Mouse (Mus musculus): ENCODE measurements around the gene Ints3. TPM values are rescaled to one million over a fixed set of nuclear protein-coding genes. Genes with fewer than 3 reads are reported as not detected.
"Not testable (repeated sequence)": the region's sequence is repeated elsewhere in the genome, so short reads cannot be mapped to it uniquely, and the experiment has no call there.

Ints3 gene
- polyA plus RNA-seq, 1 experiment from 2014 or later: 29.4 TPM

- no peaks in the 10 kb centered on the region for H3K4me1 ChIP-seq
- 94% methylated on average over 5 of the region's 5 CpGs for WGBS
Observed at GRCm38 (mm10) chr3:90367001-90367632, 66.3 kb downstream of the Ints3 start.

DNA sequence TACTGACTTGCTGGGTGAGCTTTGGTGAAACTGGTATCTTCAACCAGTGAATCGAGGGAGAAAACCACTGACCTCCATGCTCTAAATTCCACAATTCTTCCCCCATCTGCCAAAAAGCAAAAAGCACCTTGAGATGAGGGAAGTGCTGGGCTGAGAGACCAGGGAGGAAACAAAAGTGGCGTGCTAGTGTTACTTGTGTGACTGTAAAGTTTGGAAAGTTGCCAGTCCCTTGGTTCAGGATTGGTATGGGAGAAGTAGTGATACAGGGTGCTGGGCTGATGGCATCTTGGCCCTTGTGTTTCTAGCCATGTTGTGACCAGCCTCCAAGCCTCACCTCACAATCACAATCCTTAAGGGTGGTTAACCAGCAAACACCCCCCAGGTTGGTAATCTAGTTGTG lies 71.1 kb downstream of the Ints3 start:
- 87% methylated on average over 2 of the region's 2 CpGs for WGBS
- H3K9ac ChIP-seq: no peak overlapping the region
- H3K4me1 ChIP-seq: no peaks in the 10 kb centered on the region
- H3K9me3 ChIP-seq: no peaks in the 10 kb centered on the region
- H3K36me3 ChIP-seq: peaks cover 57% of the 10 kb centered on the region
- no peak overlapping the region for H3K27ac ChIP-seq
- no peak for ATAC-seq (ENCODE audit: low FRiP score, low read depth)
- H3K4me3 ChIP-seq: no peak overlapping the region
- no peak overlapping the region for H3K4me2 ChIP-seq (replicated peaks)
- no peaks in the 10 kb centered on the region for H3K27me3 ChIP-seq

More at GRCm38 (mm10) chr3:90367001-90367632, 66.3 kb downstream of the Ints3 start:
- no peak overlapping the region for H3K4me2 ChIP-seq (replicated peaks)
- peaks cover 18% of the 10 kb centered on the region for H3K36me3 ChIP-seq
- no peak for ATAC-seq (ENCODE audit: low FRiP score, low read depth)
- no peaks in the 10 kb centered on the region for H3K9me3 ChIP-seq
- H3K4me3 ChIP-seq: no peak overlapping the region
- no peak overlapping the region for H3K27ac ChIP-seq
- H3K27me3 ChIP-seq: no peaks in the 10 kb centered on the region
- no peak overlapping the region for H3K9ac ChIP-seq

DNA sequence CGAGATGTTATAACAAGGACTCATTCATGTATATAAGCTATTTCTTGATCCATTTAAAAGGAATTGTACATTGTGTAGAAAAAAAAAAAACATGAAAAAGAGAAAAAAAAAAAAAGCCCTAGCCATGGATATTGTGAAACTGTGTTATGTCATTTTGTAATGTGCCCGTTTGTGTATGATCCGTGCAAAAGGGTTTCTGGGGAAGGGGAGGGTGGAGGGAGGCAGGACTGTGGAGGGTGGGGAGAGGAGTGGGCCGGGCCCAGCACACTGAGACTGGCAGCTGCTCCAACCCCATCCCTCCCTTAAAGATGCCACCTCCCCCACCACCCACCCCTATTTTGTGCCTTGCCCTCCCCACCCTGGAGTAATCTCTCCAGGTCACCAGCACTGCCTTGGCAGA lies 71.9 kb downstream of the Ints3 start:
- Histone ChIP-seq H3K9ac (no peak overlapping the region), H3K4me1 (no peaks in the 10 kb centered on the region), H3K36me3 (peaks cover 66% of the 10 kb centered on the region), H3K4me2 (replicated peaks) (no peak overlapping the region), H3K4me3 (no peak overlapping the region), H3K9me3 (no peaks in the 10 kb centered on the region), H3K27me3 (no peaks in the 10 kb centered on the region), H3K27ac (no peak overlapping the region)
- no peak for ATAC-seq (ENCODE audit: low FRiP score, low read depth)
- WGBS: 79% methylated on average over 4 of the region's 4 CpGs

- Histone ChIP-seq H3K9ac (no peak overlapping the region), H3K4me1 (no peaks in the 10 kb centered on the region), H3K4me2 (replicated peaks) (no peak overlapping the region), H3K27me3 (no peaks in the 10 kb centered on the region), H3K27ac (no peak overlapping the region), H3K36me3 (peaks cover 81% of the 10 kb centered on the region), H3K9me3 (no peaks in the 10 kb centered on the region), H3K4me3 (no peak overlapping the region)
- WGBS: 95% methylated on average over 1 of the region's 1 CpGs
- no peak for ATAC-seq (ENCODE audit: low FRiP score, low read depth)
Observed at GRCm38 (mm10) chr3:90359230-90359629, 74.2 kb downstream of the Ints3 start.

DNA sequence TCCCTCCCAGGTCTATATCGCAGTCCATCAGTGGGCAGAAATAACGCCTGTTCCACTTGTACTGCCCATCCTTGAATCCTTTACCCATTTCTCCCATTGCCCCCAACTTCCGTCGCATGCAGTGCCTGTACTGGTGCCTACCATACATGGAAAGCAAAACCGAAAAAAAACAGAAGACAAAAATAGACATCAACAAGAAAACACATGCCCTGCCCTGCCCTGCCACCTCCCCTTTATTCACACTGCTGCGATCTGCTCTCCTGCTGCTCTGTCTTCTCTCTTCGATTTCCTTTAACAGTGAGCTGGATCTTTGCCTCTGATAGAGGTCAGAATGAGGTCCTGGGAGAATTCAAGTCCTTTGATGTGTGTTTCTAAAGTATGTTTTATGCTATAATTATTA lies 75.5 kb downstream of the Ints3 start:
- Histone ChIP-seq H3K4me1 (no peaks in the 10 kb centered on the region), H3K27ac (no peak overlapping the region), H3K9me3 (no peaks in the 10 kb centered on the region), H3K36me3 (peaks cover 88% of the 10 kb centered on the region), H3K27me3 (no peaks in the 10 kb centered on the region), H3K9ac (no peak overlapping the region), H3K4me3 (no peak overlapping the region), H3K4me2 (replicated peaks) (no peak overlapping the region)
- WGBS: 94% methylated on average over 7 of the region's 7 CpGs
- ATAC-seq (ENCODE audit: low FRiP score, low read depth): no peak

GRCm38 (mm10) chr3:90347847-90348246 lies 85.6 kb downstream of the Ints3 start:
- WGBS: 96% methylated on average over 4 of the region's 4 CpGs
- H3K27ac ChIP-seq: no peak overlapping the region
- no peaks in the 10 kb centered on the region for H3K4me1 ChIP-seq
- no peak overlapping the region for H3K4me2 ChIP-seq (replicated peaks)
- no peaks in the 10 kb centered on the region for H3K9me3 ChIP-seq
- H3K36me3 ChIP-seq: peaks cover 67% of the 10 kb centered on the region
- no peak overlapping the region for H3K9ac ChIP-seq
- ATAC-seq (ENCODE audit: low FRiP score, low read depth): no peak
- H3K4me3 ChIP-seq: no peak overlapping the region
- no peaks in the 10 kb centered on the region for H3K27me3 ChIP-seq

DNA sequence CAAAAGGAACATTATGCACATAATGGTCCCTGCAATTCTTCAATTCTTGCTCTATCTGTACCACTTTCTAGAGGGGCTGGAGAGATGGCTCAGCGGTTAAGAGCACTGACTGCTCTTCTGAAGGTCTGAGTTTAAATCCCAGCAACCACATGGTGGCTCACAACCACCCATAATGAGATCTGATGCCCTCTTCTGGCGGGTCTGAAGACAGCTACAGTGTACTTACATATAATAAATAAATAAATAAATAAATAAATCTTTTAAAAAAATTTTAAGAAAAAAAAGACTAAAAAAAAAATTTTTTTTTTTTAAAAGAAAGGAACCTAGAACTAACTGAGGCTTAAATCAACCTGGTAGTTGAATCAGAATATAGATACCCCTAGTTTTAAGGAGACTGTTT lies 90.6 kb downstream of the Ints3 start:
- ATAC-seq (ENCODE audit: low FRiP score, low read depth); H3K4me3 ChIP-seq; H3K4me2 ChIP-seq (replicated peaks); H3K27me3 ChIP-seq; H3K4me1 ChIP-seq; H3K9me3 ChIP-seq; H3K9ac ChIP-seq; H3K27ac ChIP-seq: not testable (repeated sequence)
- 62% methylated on average over 2 of the region's 2 CpGs for WGBS
- peaks cover 45% of the 10 kb centered on the region for H3K36me3 ChIP-seq

Other genes starting within 250 kb of the Ints3 start
- 1,711 and 1,721 TPM in 2 replicates for gene Rps27, start 220.0 kb downstream of the Ints3 start, polyA plus RNA-seq (2015; fragmentation: Nextera tagmentation; extraction: Ambion mirVana)
- gene Rab13, start 219.9 kb downstream of the Ints3 start, polyA plus RNA-seq (2015; fragmentation: Nextera tagmentation; extraction: Ambion mirVana): 39.7 and 41.4 TPM in 2 replicates
- 96.8 and 99.7 TPM in 2 replicates for gene Jtb, start 202.0 kb downstream of the Ints3 start, polyA plus RNA-seq (2015; fragmentation: Nextera tagmentation; extraction: Ambion mirVana)
- 10.9 and 12.5 TPM in 2 replicates for gene Creb3l4, start 190.1 kb downstream of the Ints3 start, polyA plus RNA-seq (2015; fragmentation: Nextera tagmentation; extraction: Ambion mirVana)
- gene Slc39a1, start 185.4 kb downstream of the Ints3 start, polyA plus RNA-seq (2015; fragmentation: Nextera tagmentation; extraction: Ambion mirVana): 102 and 103 TPM in 2 replicates
- gene Crtc2, start 179.5 kb downstream of the Ints3 start, polyA plus RNA-seq (2015; fragmentation: Nextera tagmentation; extraction: Ambion mirVana): 22.0 and 23.6 TPM in 2 replicates
- 4.2 and 5.3 TPM in 2 replicates for gene Dennd4b, start 168.4 kb downstream of the Ints3 start, polyA plus RNA-seq (2015; fragmentation: Nextera tagmentation; extraction: Ambion mirVana)
- gene Gatad2b, start 140.4 kb downstream of the Ints3 start, polyA plus RNA-seq (2015; fragmentation: Nextera tagmentation; extraction: Ambion mirVana): 19.4 and 19.6 TPM in 2 replicates
- 38.7 and 38.8 TPM in 2 replicates for gene Slc27a3, start 43.7 kb downstream of the Ints3 start, polyA plus RNA-seq (2015; fragmentation: Nextera tagmentation; extraction: Ambion mirVana)
- gene Npr1, start 32.2 kb upstream of the Ints3 start, polyA plus RNA-seq (2015; fragmentation: Nextera tagmentation; extraction: Ambion mirVana): 4.0 and 4.8 TPM in 2 replicates
- gene Ilf2, start 42.5 kb upstream of the Ints3 start, polyA plus RNA-seq (2015; fragmentation: Nextera tagmentation; extraction: Ambion mirVana): 277 and 284 TPM in 2 replicates
- 83.1 and 85.4 TPM in 2 replicates for gene Snapin, start 57.4 kb upstream of the Ints3 start, polyA plus RNA-seq (2015; fragmentation: Nextera tagmentation; extraction: Ambion mirVana)
- 186 and 187 TPM in 2 replicates for gene Chtop, start 75.9 kb upstream of the Ints3 start, polyA plus RNA-seq (2015; fragmentation: Nextera tagmentation; extraction: Ambion mirVana)
- 14.2 and 15.0 TPM in 2 replicates for gene S100a1, start 80.8 kb upstream of the Ints3 start, polyA plus RNA-seq (2015; fragmentation: Nextera tagmentation; extraction: Ambion mirVana)
- gene S100a13, start 80.8 kb upstream of the Ints3 start, polyA plus RNA-seq (2015; fragmentation: Nextera tagmentation; extraction: Ambion mirVana): 26.7 and 30.8 TPM in 2 replicates
- gene S100a14, start 93.2 kb upstream of the Ints3 start, polyA plus RNA-seq (2015; fragmentation: Nextera tagmentation; extraction: Ambion mirVana): 9.4 and 9.9 TPM in 2 replicates
- gene S100a16, start 103.6 kb upstream of the Ints3 start, polyA plus RNA-seq (2015; fragmentation: Nextera tagmentation; extraction: Ambion mirVana): 76.2 and 80.7 TPM in 2 replicates
- gene S100a3, start 127.0 kb upstream of the Ints3 start, polyA plus RNA-seq (2015; fragmentation: Nextera tagmentation; extraction: Ambion mirVana): 0.54 and 0.70 TPM in 2 replicates
- not detected in 2 replicates for gene S100a2, start 156.6 kb upstream of the Ints3 start, polyA plus RNA-seq (2015; fragmentation: Nextera tagmentation; extraction: Ambion mirVana)
- gene Gm42674, start 168.3 kb upstream of the Ints3 start, polyA plus RNA-seq (2015; fragmentation: Nextera tagmentation; extraction: Ambion mirVana): not detected in 2 replicates
- 6.7 and 7.0 TPM in 2 replicates for gene S100a4, start 170.1 kb upstream of the Ints3 start, polyA plus RNA-seq (2015; fragmentation: Nextera tagmentation; extraction: Ambion mirVana)
- not detected in 2 replicates for gene S100a5, start 174.9 kb upstream of the Ints3 start, polyA plus RNA-seq (2015; fragmentation: Nextera tagmentation; extraction: Ambion mirVana)
- 58.5 and 64.0 TPM in 2 replicates for gene S100a6, start 179.3 kb upstream of the Ints3 start, polyA plus RNA-seq (2015; fragmentation: Nextera tagmentation; extraction: Ambion mirVana)
- gene S100a7a, start 220.4 kb upstream of the Ints3 start, polyA plus RNA-seq (2015; fragmentation: Nextera tagmentation; extraction: Ambion mirVana): 0.34 TPM in 1 of 2 replicates, not detected in the other
- gene S100a8, start 235.4 kb upstream of the Ints3 start, polyA plus RNA-seq (2015; fragmentation: Nextera tagmentation; extraction: Ambion mirVana): 6.0 and 6.6 TPM in 2 replicates